ENCODE assay signal across 11 mouse cellular contexts in genomic region chr11:71820847-71821246, GRCm38 (mm10).
DNase-seq lines count a peak whose midpoint lies in the region; ATAC-seq and TF ChIP-seq lines count a peak whose summit lies in the region.
"Had no signal": no experiment of that assay in that cellular context is flagged by ENCODE, and none has a peak within 500 bp of the region (broad histone marks: within the 10 kb centered on the region; RNA-seq: fewer than 3 reads in every experiment).

No protein-coding gene starts in this region.

- H3K27ac ChIP-seq in intestine, embryonic 15.5 days: no peak overlapping the region
- H3K27ac ChIP-seq in intestine, postnatal 0 days (ENCODE audit: low read depth, low read length): no peak overlapping the region
- no peak overlapping the region for H3K27ac ChIP-seq in hindbrain, postnatal 0 days
- H3K27ac ChIP-seq: neural tube, embryonic 15.5 days had no signal

- H3K27me3 ChIP-seq in intestine, embryonic 15.5 days (replicated peaks): no peaks in the 10 kb centered on the region
- no peaks in the 10 kb centered on the region for H3K27me3 ChIP-seq in intestine, postnatal 0 days (replicated peaks; ENCODE audit: control insufficient read depth, insufficient read depth, low read length)
- H3K27me3 ChIP-seq in hindbrain, postnatal 0 days (ENCODE audit: insufficient read depth, low read length): no peaks in the 10 kb centered on the region

- ATAC-seq in intestine, embryonic 15.5 days: no peak
- ATAC-seq in intestine, postnatal 0 days: no peak
- ATAC-seq in hindbrain, postnatal 0 days: no peak

- no peak overlapping the region for H3K9ac ChIP-seq in intestine, embryonic 15.5 days
- H3K9ac ChIP-seq in intestine, postnatal 0 days (ENCODE audit: low read depth, low read length): no peak overlapping the region
- H3K9ac ChIP-seq in hindbrain, postnatal 0 days (replicated peaks; ENCODE audit: low read length): no peak overlapping the region
- H3K9ac ChIP-seq: neural tube, embryonic 15.5 days had no signal

- H3K4me1 ChIP-seq in intestine, embryonic 15.5 days (replicated peaks): no peaks in the 10 kb centered on the region
- H3K4me1 ChIP-seq in intestine, postnatal 0 days (replicated peaks; ENCODE audit: control insufficient read depth, insufficient read depth, low read length): no peaks in the 10 kb centered on the region
- H3K4me1 ChIP-seq in hindbrain, postnatal 0 days (ENCODE audit: insufficient read depth, low read length): peaks cover 10% of the 10 kb centered on the region; the same call in 1 of the 2 replicates

- H3K4me2 ChIP-seq in intestine, embryonic 15.5 days (replicated peaks): peak overlapping the region; percentile 35; the same call in 1 of the 2 replicates
- no peak overlapping the region for H3K4me2 ChIP-seq in intestine, postnatal 0 days (replicated peaks; ENCODE audit: low read depth)
- H3K4me2 ChIP-seq in hindbrain, postnatal 0 days (ENCODE audit: low read depth, low read length): no peak overlapping the region
- H3K4me2 ChIP-seq: neural tube, embryonic 15.5 days had no signal

- TF ChIP-seq POLR2A in brain, embryonic 14.5 days (IDR thresholded peaks at IDR 0.05; ENCODE audit: borderline replicate concordance, extremely low read depth, insufficient read depth, insufficient read length, poor library complexity, severe bottlenecking): no peak

- H3K36me3 ChIP-seq in intestine, embryonic 15.5 days: no peaks in the 10 kb centered on the region
- no peaks in the 10 kb centered on the region for H3K36me3 ChIP-seq in intestine, postnatal 0 days (ENCODE audit: control insufficient read depth, insufficient read depth)
- H3K36me3 ChIP-seq in hindbrain, postnatal 0 days (ENCODE audit: insufficient read depth, low read length): no peaks in the 10 kb centered on the region
- H3K36me3 ChIP-seq: neural tube, embryonic 15.5 days had no signal

- H3K4me3 ChIP-seq in intestine, embryonic 15.5 days (replicated peaks): no peak overlapping the region
- H3K4me3 ChIP-seq in intestine, postnatal 0 days (ENCODE audit: low read depth, low read length): no peak overlapping the region
- H3K4me3 ChIP-seq in hindbrain, postnatal 0 days (ENCODE audit: low read length): no peak overlapping the region
- H3K4me3 ChIP-seq: neural tube, embryonic 15.5 days had no signal

- no peaks in the 10 kb centered on the region for H3K9me3 ChIP-seq in intestine, embryonic 15.5 days
- H3K9me3 ChIP-seq in intestine, postnatal 0 days (ENCODE audit: control insufficient read depth): no peaks in the 10 kb centered on the region
- H3K9me3 ChIP-seq in hindbrain, postnatal 0 days (ENCODE audit: low read length): no peaks in the 10 kb centered on the region
- H3K9me3 ChIP-seq: neural tube, embryonic 15.5 days had no signal

- peak; percentile 75 for DNase-seq in brain, embryonic 14.5 days (ENCODE audit: low read depth)
- DNase-seq in hindbrain, postnatal 0 days (ENCODE audit: low spot score): peak; percentile 37
- peak; percentile 42 for DNase-seq in right cerebral cortex, postnatal 25 days
- DNase-seq in ovary, adult 18-20 months (ENCODE audit: low spot score): no peak
- no peak for DNase-seq in thymus, postnatal 36 days
- DNase-seq in cerebellum, adult 11 months: no peak
- DNase-seq: cerebellum, adult 18-20 months; kidney, postnatal 14 days had no signal

- TF ChIP-seq CTCF in intestine, postnatal 0 days (IDR thresholded peaks at IDR 0.05; ENCODE audit: low read depth): no peak
- TF ChIP-seq CTCF in brain, embryonic 14.5 days (IDR thresholded peaks at IDR 0.05; ENCODE audit: borderline replicate concordance, extremely low read depth, insufficient read depth, insufficient read length): no peak
- no peak for TF ChIP-seq CTCF in hindbrain, postnatal 0 days (IDR thresholded peaks at IDR 0.05; ENCODE audit: low read depth)

- 31% methylated on average over 10 of the region's 10 CpGs for WGBS in intestine, embryonic 15.5 days
- 31% methylated on average over 10 of the region's 10 CpGs for WGBS in intestine, postnatal 0 days
- 49% methylated on average over 10 of the region's 10 CpGs for WGBS in hindbrain, postnatal 0 days

Comparison
In these comparisons a context has a peak if more than half of its experiments do, and no peak if none do; other contexts are left out.
1. DNase-seq: peak in brain, embryonic 14.5 days (single experiment), hindbrain, postnatal 0 days (single experiment) and right cerebral cortex, postnatal 25 days (single experiment); none in ovary, adult 18-20 months (single experiment), thymus, postnatal 36 days (0 of 2) and cerebellum, adult 11 months (single experiment).